Mouse (Mus musculus) heart, postnatal 14 days (tissue): ENCODE results near the gene Adh6a. TPM values are rescaled to one million over a fixed set of nuclear protein-coding genes. Genes with fewer than 3 reads are reported as not detected.

Source experiments
- DNase-seq, 2 experiments: peaks; one replicate each; pipeline ENCODE4 v3.0.0; 2021 to 2022
- intact Hi-C: fragments of 180-260 bp; cut with DNase I; formaldehyde crosslinking; loops from one replicate; pipeline ENCODE4 v1.15.1; 2025
- long read RNA-seq, 2 experiments: library from polyadenylated mRNA; stranded (forward); transcript quantifications; one replicate each; pipeline ENCODE4 v2.0.0; 2021
- total RNA-seq, 2 experiments: library from RNA; stranded (reverse); gene quantifications; 2 replicates each; pipeline ENCODE4 v1.2.3; 2021

Adh6a gene
- not detected for total RNA-seq
- long read RNA-seq, experiment 1: 0 reads
- long read RNA-seq, experiment 2: 0 reads

DNA sequence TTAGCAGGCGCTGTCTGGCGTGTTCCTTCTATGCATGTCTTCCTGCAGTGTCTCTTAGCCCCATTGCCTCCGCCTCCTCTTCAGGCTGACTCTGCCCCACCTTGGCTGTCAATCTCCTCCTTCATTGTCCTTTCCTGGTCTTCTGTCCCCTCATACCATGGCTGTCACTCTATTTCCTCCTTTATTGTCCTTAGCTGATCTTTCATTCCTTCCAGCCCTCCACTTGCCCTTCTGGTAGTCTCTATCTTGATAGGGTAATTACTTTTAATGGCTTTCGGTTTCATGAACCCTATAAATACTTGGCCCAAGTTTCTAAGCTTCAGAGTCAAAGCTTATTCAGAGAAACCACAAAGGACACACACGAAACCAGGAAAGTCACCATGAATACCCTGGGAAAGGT lies at the start of gene Adh6a:
TSS of gene Adh6a (plus strand) at position 322 of the 400 bp plus-strand sequence.
- DNase-seq: no peak

DNA sequence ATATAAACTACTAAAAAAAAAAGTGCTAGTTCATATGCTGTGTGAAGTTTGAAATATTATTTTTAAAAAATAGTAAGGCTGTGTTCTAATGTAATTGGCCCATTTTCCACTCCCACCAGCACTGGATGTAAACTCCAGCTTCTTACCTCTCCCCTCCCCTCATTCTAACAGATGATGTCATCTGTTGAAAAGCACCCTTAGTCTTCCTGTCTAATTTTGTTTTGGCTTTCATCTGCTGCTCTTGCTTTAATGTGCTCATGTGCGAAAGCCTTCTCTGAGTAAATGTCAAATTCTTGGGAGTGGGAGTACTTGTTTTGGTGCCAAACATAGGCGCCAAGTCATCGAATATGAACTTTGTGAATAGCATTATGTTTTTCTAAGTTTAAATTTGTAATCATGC lies 48.4 kb upstream of the Adh6a start:
- no peak for DNase-seq
- intact Hi-C loops: no loop called here

More for the DNA sequence above, at the start of gene Adh6a:
- intact Hi-C loops: no loop called here

- no peak for DNase-seq
- intact Hi-C loops: no loop called here
Observed at GRCm38 (mm10) chr3:138270507-138270906, 42.6 kb upstream of the Adh6a start.

- intact Hi-C loops: no loop called here
- DNase-seq: no peak
Observed at GRCm38 (mm10) chr3:138271297-138271696, 41.8 kb upstream of the Adh6a start.

- intact Hi-C loops: no loop called here
- no peak for DNase-seq
Observed at GRCm38 (mm10) chr3:138273080-138273479, 40.0 kb upstream of the Adh6a start.

- intact Hi-C loops: no loop called here
Observed at GRCm38 (mm10) chr3:138275100-138275499, 38.0 kb upstream of the Adh6a start.

GRCm38 (mm10) chr3:138282556-138282955 lies 30.5 kb upstream of the Adh6a start:
- intact Hi-C loops: loop anchor here (5.0 kb wide), 1 partner anchor 50 kb away; no protein-coding TSS in a partner anchor

More at GRCm38 (mm10) chr3:138275100-138275499, 38.0 kb upstream of the Adh6a start:
- no peak for DNase-seq

GRCm38 (mm10) chr3:138283831-138284230 lies 29.3 kb upstream of the Adh6a start:
- intact Hi-C loops: loop anchor here (5.0 kb wide), 1 partner anchor 48 kb away; no protein-coding TSS in a partner anchor
- no peak for DNase-seq

More at GRCm38 (mm10) chr3:138282556-138282955, 30.5 kb upstream of the Adh6a start:
- no peak for DNase-seq

- no peak for DNase-seq
- intact Hi-C loops: no loop called here
Observed at GRCm38 (mm10) chr3:138285986-138286385, 27.1 kb upstream of the Adh6a start.

DNA sequence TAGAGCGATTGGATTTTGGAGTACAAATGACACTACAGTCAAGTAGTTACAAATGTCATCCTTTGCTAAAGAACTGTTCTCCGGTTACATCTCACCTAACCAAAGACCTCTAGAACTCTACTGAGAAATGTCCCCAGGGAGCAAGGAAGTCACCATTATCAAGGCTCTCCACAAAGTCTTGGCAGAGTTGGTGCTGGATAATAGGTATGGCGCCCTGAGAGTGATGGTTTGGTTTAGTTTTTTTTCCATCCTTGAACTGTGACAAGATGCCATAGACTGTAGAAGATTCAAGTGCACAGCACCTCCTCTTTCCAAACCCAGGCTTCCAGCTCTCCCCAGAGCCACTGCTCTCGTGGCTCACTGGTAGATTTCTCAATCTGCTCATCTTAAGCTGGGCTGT lies 25.4 kb upstream of the Adh6a start:
- DNase-seq: no peak
- intact Hi-C loops: no loop called here

GRCm38 (mm10) chr3:138290672-138291071 lies 22.4 kb upstream of the Adh6a start:
- intact Hi-C loops: no loop called here

GRCm38 (mm10) chr3:138291529-138292117 lies 21.5 kb upstream of the Adh6a start:
- DNase-seq: no peak
- intact Hi-C loops: no loop called here

More at GRCm38 (mm10) chr3:138290672-138291071, 22.4 kb upstream of the Adh6a start:
- DNase-seq: no peak

DNA sequence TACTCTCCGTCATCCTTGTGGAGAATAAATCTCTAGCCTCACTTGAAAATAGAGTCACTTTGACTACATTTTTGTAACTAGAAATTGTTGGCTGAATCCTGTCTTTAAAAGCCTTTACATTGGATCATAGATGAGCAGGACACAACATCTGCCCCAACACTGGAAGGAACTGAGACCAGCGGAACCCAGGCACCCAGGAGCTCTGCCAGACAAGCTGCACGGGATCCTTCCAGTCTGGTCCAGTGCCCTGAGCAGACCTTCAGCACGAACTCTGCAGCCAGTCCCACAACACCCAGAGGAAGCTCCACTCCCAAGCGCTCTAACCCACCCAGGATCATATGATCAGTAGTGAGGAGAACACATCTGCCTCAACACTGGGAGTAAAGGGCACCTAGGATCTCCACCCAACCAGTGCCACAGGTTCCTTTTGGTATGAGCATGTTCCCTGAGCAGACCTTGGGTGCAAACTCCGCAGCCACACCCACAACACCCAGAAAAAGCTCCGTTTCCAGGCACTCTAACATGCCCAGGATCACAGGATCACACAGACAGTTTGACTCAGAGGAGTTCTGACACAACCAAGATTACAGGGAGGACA lies 19.7 kb upstream of the Adh6a start:
- intact Hi-C loops: no loop called here
- no peak for DNase-seq

- DNase-seq: no peak
- intact Hi-C loops: no loop called here
Observed at GRCm38 (mm10) chr3:138300130-138300529, 13.0 kb upstream of the Adh6a start.

GRCm38 (mm10) chr3:138302676-138303075 lies 10.4 kb upstream of the Adh6a start:
- intact Hi-C loops: no loop called here
- DNase-seq: no peak

GRCm38 (mm10) chr3:138303771-138304488 lies 9.2 kb upstream of the Adh6a start:
- intact Hi-C loops: no loop called here
- no peak for DNase-seq

DNA sequence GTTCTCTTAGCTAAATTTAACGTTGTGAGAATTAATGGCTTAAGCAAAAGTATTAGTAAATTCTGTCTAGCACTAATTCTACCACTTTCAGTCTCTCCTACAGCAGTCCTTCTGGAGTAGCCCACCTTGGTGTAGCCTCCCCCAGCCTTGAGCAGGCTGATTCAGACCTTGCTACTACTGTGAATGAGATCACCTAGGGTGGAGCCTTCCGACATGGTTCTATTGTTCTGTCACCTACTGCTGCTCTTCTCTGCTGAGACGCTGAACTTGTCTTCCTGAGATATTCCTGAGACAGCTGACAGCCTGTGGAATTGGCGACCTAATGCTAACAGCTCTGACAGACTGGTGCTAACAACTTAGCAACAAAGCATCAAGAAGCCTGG lies 8.6 kb upstream of the Adh6a start:
- DNase-seq: no peak
- intact Hi-C loops: no loop called here

DNA sequence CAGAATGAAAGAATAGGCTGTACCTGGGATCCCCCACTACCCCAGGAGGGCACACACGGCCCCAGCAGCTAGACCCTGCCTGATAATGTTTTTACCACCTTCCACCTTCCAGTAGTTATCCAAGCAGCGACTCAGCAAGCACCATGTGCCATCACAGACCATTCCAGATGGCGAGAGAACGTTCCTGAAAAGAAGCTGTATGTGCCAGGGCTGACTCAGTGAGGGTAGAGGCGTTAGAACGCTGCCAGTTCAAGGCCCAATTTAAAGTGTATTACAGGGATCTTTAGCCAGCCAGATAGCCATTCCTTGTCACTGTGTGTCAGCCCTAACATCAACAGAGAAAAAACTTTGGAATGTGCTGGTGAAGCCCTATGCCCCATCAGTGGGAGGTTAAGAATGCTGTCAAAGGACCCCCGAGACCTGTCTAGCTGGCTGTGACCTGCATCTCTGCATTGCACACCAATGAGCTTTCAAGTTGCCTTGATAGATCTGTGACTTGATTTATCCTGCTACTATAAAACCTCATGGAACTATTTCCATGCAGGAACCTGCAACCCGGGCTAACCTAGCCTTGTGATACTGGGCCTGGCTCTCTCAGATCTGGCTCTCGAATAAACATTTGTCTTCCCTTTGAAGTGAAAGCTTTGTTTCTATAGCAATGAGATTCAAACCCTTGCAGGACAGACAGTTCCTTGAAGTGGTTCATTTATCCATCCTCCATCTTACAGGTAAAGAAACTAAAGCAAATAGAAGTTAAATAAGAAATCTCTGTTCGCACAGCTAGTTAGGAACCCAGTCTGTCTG lies 7.4 kb upstream of the Adh6a start:
- intact Hi-C loops: no loop called here

DNA sequence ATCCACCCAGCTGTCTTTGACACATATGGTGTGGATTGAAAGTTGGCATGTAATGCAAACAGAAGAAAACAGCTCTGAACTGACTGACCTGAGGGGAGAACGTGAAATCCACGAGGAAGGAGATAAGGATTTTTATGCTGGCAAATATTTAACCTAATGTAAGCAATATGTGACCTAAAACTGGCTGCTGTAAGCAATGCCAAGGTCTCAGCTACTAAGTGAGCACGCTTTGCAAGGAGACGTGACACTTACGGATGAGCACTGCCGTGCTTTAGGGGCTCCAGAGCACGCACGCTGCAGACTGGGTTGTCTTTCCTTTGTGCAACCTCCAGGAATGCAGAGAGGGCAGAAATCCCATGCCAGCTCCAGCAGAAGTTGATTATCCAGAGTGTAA lies 6.8 kb upstream of the Adh6a start:
- intact Hi-C loops: no loop called here
- DNase-seq: no peak

More for the DNA sequence above, 7.4 kb upstream of the Adh6a start:
- no peak for DNase-seq

DNA sequence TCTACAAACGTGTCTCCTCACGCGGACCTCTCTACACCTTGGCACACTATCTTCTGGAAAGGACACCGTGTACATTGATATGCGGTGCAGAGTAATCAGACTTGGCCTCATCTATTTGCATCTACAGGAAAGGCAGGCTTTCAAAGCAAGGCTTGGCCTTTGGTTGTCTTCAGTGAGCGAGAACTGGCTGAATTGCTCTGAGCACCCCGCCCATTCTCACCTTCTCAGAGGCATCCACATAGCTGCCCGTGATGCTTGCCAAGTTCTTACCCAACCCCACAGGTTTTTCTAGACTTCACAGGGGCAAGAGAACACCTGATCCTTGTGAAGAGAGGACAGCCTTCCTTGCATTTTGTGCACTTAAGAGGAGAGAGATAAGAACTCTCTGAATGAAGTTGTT lies 3.2 kb upstream of the Adh6a start:
- intact Hi-C loops: no loop called here
- no peak for DNase-seq

GRCm38 (mm10) chr3:138311015-138311414 lies 2.1 kb upstream of the Adh6a start:
- no peak for DNase-seq
- intact Hi-C loops: no loop called here
